Mouse (Mus musculus): ENCODE measurements around the gene Arhgef40.
A peak's percentile ranks its signal among the peaks of the same experiment; 100 is the strongest.

Gene Arhgef40

GRCm38 (mm10) chr14:52005141-52005540 is 20.6 kb downstream of the Arhgef40 start:
- peak in 1 of 2 experiments; percentile 18 for DNase-seq

GRCm38 (mm10) chr14:52005616-52006015 is 21.1 kb downstream of the Arhgef40 start:
- no peak for DNase-seq

GRCm38 (mm10) chr14:52006241-52006640 is 21.7 kb downstream of the Arhgef40 start:
- DNase-seq: peak; percentile 53 to 61

DNA sequence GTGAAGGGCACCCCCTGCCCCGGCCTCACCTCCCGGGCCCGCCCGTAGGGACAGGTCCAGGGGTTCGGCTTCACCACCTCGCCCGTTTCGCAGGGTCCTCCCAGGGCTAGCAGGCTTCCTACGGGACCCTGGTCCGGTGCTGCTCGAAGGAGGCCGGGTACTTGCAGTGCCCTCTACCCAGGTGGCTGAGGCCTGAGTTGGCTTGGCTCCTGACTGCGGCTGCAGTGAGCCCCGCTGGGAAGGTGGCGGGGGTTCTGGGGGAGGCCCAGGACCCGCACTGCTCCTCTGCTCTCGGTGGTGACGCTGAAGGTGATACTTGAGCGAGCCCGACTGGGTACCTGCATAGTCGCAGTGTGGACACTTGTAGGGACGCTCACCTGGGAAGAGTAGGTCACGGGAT is 22.3 kb downstream of the Arhgef40 start:
- peak; percentile 29 to 30 for DNase-seq

GRCm38 (mm10) chr14:52008321-52009203 is 24.0 kb downstream of the Arhgef40 start:
- peak; percentile 96 to 97 for DNase-seq

GRCm38 (mm10) chr14:52009361-52009760 is 24.8 kb downstream of the Arhgef40 start:
- DNase-seq: peak in 1 of 2 experiments; percentile 46

- peak; percentile 22 to 51 for DNase-seq
Measured at GRCm38 (mm10) chr14:52009841-52010240, 25.3 kb downstream of the Arhgef40 start.

- peak; percentile 95 for DNase-seq
Measured at GRCm38 (mm10) chr14:52010446-52011111, 26.1 kb downstream of the Arhgef40 start.

DNA sequence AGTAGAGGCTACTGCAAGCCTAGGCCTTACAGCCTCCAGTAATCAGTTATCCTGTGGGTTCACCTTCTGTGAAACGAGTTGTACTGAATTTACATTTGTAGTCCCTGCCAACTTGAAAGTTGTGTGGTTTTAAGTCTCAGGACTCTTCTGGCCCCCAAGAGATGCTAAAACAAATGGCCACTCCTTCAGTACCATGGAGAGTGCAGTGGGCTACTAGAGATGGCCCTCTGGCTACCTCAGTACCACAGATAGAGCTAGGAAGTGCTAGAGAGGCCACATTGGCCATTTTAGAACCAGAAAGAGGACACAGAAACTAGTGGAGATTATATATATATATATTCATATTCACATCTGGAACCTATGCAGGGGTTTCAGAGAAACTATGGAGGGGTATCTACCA is 27.2 kb downstream of the Arhgef40 start:
- peak in 1 of 2 experiments; percentile 29 for DNase-seq

- DNase-seq: peak; percentile 86 to 88
Measured at GRCm38 (mm10) chr14:52012085-52012484, 27.6 kb downstream of the Arhgef40 start.

- peak in 1 of 2 experiments; percentile 25 for DNase-seq
Measured at GRCm38 (mm10) chr14:52012553-52012952, 28.0 kb downstream of the Arhgef40 start.

GRCm38 (mm10) chr14:52013021-52013610 is 28.6 kb downstream of the Arhgef40 start:
- peak in 1 of 2 experiments; percentile 33 for DNase-seq

- peak; percentile 74 for DNase-seq
Measured at GRCm38 (mm10) chr14:52013771-52014219, 29.3 kb downstream of the Arhgef40 start.

GRCm38 (mm10) chr14:52014271-52014760 is 29.8 kb downstream of the Arhgef40 start:
- DNase-seq: no peak

DNA sequence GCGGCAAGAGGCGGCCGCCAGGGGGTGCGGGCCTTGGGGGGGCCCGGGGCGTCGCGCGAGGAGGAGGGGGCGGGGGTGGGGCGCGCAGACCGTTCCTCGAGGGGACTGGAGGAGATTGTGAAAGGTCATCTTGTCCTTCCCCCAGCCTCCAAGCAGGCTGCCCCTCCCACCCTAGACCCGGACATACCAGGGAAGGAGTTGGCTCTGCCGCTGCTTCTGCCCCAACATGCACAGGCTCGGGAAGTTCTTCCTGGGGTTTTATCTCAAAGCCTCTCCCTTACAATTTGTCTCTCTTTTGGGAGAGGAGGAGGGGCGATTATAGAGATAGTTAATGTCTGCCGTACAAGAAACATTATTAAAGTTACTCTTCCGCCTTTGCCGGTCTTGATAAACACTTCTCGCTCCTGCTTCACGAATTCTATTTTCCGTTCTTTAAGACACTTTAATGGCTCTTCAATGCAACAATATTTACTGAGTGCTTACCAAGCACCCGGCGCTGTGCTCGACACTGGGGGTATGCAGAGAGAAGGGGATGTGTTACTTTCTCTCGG is 30.3 kb downstream of the Arhgef40 start:
- peak; percentile 77 to 82 for DNase-seq

- peak in 1 of 2 experiments; percentile 35 for DNase-seq
Measured at GRCm38 (mm10) chr14:52015445-52016100, 31.1 kb downstream of the Arhgef40 start, which contains the start of gene Tmem253. TSS of gene Tmem253 (plus strand) at chr14:52015658.

GRCm38 (mm10) chr14:52016625-52017405 is 32.3 kb downstream of the Arhgef40 start:
- DNase-seq: peak; percentile 47 to 56

DNA sequence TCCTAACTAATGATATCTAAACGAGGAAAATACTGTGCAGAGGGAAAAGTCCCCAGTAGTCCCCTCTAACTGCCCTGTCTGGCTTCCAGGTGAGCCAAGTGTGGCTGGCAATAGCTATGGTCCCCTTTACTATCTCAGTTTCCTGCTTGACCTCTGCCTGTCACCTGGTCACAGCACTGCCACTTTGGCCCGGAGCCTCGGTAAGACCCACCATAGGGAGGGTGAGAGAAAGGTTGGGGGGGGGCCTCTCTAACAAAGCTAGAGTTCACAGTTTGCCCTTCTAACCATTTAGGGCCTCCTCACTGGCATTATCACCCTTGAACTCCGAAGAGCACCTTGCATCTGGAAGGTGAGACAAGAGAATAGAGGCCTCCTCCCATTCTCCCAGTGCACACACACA is 33.1 kb downstream of the Arhgef40 start:
- DNase-seq: peak in 1 of 2 experiments; percentile 24

GRCm38 (mm10) chr14:52018248-52019050 is 33.9 kb downstream of the Arhgef40 start:
- peak; percentile 13 to 34 for DNase-seq

- no peak for DNase-seq
Measured at GRCm38 (mm10) chr14:52019051-52019589, 34.6 kb downstream of the Arhgef40 start.

All from cerebellum, postnatal 10 days (tissue).